Mouse (Mus musculus) lung, embryonic 16.5 days (tissue): Measurements from ENCODE around the gene Usp3. TPM values are rescaled to one million over a fixed set of nuclear protein-coding genes. Genes with fewer than 3 reads are reported as not detected.
A peak's percentile ranks its signal among the peaks of the same experiment; 100 is the strongest.

Source experiments
- ATAC-seq: fragments of 200-750 bp; cut with Nextera tagmentation; 2 replicates; pipeline ENCODE4 v1.8.0; 2017; ENCODE audit warnings: low read depth, mild to moderate bottlenecking, moderate library complexity
- H3K27ac ChIP-seq: fragments of 300-500 bp; sonication (generic); 2 replicates; pipeline ENCODE4 v1.5.1; 2014; ENCODE audit warnings: mild to moderate bottlenecking, control low read depth, low read length
- H3K27me3 ChIP-seq: fragments of 300-500 bp; sonication (generic); 2 replicates; pipeline ENCODE4 v1.6.1; 2014; ENCODE audit warnings: low read depth, low read length, mixed read lengths; ENCODE audit not compliant: control insufficient read depth, insufficient read depth
- H3K36me3 ChIP-seq: fragments of 300-500 bp; sonication (generic); 2 replicates; pipeline ENCODE4 v1.6.1; 2014; ENCODE audit warnings: low read length; ENCODE audit not compliant: control insufficient read depth, insufficient read depth
- H3K4me1 ChIP-seq: fragments of 300-500 bp; sonication (generic); replicated peaks from 2 replicates; pipeline ENCODE4 v1.6.1; 2014; ENCODE audit warnings: low read length, mixed read lengths; ENCODE audit not compliant: control insufficient read depth, insufficient read depth
- H3K4me2 ChIP-seq: fragments of 300-500 bp; sonication (generic); 2 replicates; pipeline ENCODE4 v1.6.1; 2014; ENCODE audit warnings: low read depth, low read length, control low read depth
- H3K4me3 ChIP-seq: fragments of 300-500 bp; sonication (generic); 2 replicates; pipeline ENCODE4 v1.5.1; 2014; ENCODE audit warnings: mild to moderate bottlenecking, low read length, control low read depth
- H3K9ac ChIP-seq: fragments of 300-500 bp; sonication (generic); 2 replicates; pipeline ENCODE4 v1.6.1; 2014; ENCODE audit warnings: low read length, control low read depth
- H3K9me3 ChIP-seq: fragments of 300-500 bp; sonication (generic); 2 replicates; pipeline ENCODE4 v1.6.1; 2016; ENCODE audit warnings: low read length; ENCODE audit not compliant: control insufficient read depth
- WGBS: fragments of 180-500 bp; shearing (Covaris S2); extraction: QIAGEN DNeasy Blood & Tissue Kit; methylation state at CpG from one replicate; pipeline ENCODE4 v1.1.7; 2014; 5-methylcytosine and 5-hydroxymethylcytosine counted together
- polyA plus RNA-seq: library from polyadenylated mRNA; unstranded; fragments of >200 nt; fragmentation: Nextera tagmentation; extraction: Ambion mirVana; gene quantifications from 2 replicates; pipeline ENCODE4 v1.2.1, GENCODE M21; 2015

The Usp3 gene
- polyA plus RNA-seq, 1 experiment from 2014 or later: 57.9 TPM

GRCm38 (mm10) chr9:66597480-66598215 lies 4.7 kb upstream of the Usp3 start:
- Histone ChIP-seq H3K9me3 (no peaks in the 10 kb centered on the region), H3K9ac (no peak overlapping the region), H3K4me3 (no peak overlapping the region), H3K4me2 (no peak overlapping the region), H3K36me3 (no peaks in the 10 kb centered on the region), H3K27me3 (no peaks in the 10 kb centered on the region), H3K27ac (no peak overlapping the region), H3K4me1 (peaks cover 15% of the 10 kb centered on the region)
- WGBS: 31% methylated on average over 7 of the region's 7 CpGs
- ATAC-seq: no peak

GRCm38 (mm10) chr9:66597076-66597475 lies 4.1 kb upstream of the Usp3 start:
- Histone ChIP-seq H3K4me1 (peaks cover 15% of the 10 kb centered on the region), H3K9me3 (no peaks in the 10 kb centered on the region), H3K4me2 (no peak overlapping the region), H3K27me3 (no peaks in the 10 kb centered on the region), H3K9ac (no peak overlapping the region), H3K4me3 (no peak overlapping the region), H3K27ac (no peak overlapping the region), H3K36me3 (no peaks in the 10 kb centered on the region)
- no peak for ATAC-seq
- 32% methylated on average over 6 of the region's 6 CpGs for WGBS

DNA sequence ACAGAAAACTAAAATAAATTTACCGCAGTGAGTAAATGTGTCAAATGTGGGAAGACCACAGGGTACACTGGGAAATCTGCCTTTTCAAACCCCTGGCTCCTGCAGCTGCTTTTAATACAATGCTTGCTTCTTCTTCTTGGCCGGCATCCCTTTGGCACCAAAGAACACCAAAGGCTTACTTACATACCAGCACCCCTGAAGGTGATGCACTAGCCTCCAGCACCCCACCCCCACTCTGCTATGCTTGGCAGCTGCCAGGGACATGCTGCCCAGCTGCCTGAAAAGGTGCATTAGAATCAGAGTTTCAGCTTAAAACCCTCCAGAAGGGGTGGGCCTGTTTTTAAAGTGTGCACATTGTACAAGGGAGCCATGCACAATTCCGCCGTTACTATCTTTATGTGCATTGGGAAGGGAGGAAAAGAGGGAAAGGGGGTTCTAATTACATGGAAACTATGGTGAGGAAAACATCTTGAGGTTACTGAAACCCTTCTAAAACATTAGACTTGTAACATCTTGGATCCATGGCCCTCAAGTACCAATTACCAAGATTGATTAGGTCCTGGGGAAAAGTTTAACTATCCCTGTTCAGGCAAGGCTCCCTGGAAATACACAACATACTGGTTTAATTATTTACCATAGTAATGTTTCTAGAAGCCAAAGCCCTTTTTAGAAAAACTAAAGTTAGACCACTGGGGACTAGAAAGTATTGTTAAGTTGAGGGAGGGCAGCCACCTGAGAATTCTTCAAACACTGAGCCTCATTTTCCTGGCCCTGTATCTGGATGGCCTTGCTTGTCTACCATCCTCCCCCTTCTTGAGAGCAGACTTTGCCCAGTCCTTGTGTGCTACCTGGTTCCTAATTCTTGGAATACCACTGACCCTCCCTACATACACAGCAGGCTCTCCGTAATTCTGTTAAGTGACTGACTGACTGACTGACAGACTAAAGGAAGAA lies 3.1 kb upstream of the Usp3 start:
- Histone ChIP-seq H3K4me1 (peaks cover 19% of the 10 kb centered on the region), H3K36me3 (no peaks in the 10 kb centered on the region), H3K27me3 (no peaks in the 10 kb centered on the region), H3K4me3 (no peak overlapping the region), H3K9ac (no peak overlapping the region), H3K4me2 (no peak overlapping the region), H3K9me3 (no peaks in the 10 kb centered on the region), H3K27ac (no peak overlapping the region)
- no peak for ATAC-seq
- 43% methylated on average over 5 of the region's 5 CpGs for WGBS

GRCm38 (mm10) chr9:66594061-66594460 lies 1.1 kb upstream of the Usp3 start:
- H3K4me3 ChIP-seq: peak overlapping the region; percentile 71
- no peaks in the 10 kb centered on the region for H3K9me3 ChIP-seq
- peak overlapping the region; percentile 95 for H3K27ac ChIP-seq

DNA sequence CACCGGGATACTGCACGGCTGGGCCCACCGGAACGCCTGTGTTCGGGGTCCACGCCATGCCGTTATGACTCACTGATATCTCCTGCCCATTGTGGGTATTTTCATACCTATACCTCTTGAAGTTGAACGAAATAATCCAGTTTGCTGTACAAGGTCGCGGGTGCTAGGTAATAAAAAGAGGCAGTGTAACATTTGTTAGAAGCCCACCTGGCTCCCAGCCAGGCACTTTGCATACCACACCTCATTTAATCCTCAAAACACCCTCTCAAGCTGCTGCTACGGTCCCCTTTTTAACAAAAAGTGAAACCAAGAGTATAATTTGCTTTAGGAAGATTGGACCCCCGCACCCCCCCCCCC lies 649 bp upstream of the Usp3 start:
- Histone ChIP-seq H3K4me3 (peak overlapping the region; percentile 71), H3K27me3 (no peaks in the 10 kb centered on the region), H3K9ac (peak overlapping the region; percentile 70), H3K9me3 (no peaks in the 10 kb centered on the region), H3K36me3 (no peaks in the 10 kb centered on the region), H3K4me2 (peak overlapping the region; percentile 81), H3K27ac (peak overlapping the region; percentile 95), H3K4me1 (peaks cover 28% of the 10 kb centered on the region)
- ATAC-seq: no peak
- WGBS: 3% methylated on average over 12 of the region's 12 CpGs

More at GRCm38 (mm10) chr9:66594061-66594460, 1.1 kb upstream of the Usp3 start:
- WGBS: 45% methylated on average over 3 of the region's 3 CpGs
- Histone ChIP-seq H3K4me1 (peaks cover 27% of the 10 kb centered on the region), H3K4me2 (peak overlapping the region; percentile 81), H3K27me3 (no peaks in the 10 kb centered on the region), H3K36me3 (no peaks in the 10 kb centered on the region), H3K9ac (peak overlapping the region; percentile 70)
- ATAC-seq: no peak

DNA sequence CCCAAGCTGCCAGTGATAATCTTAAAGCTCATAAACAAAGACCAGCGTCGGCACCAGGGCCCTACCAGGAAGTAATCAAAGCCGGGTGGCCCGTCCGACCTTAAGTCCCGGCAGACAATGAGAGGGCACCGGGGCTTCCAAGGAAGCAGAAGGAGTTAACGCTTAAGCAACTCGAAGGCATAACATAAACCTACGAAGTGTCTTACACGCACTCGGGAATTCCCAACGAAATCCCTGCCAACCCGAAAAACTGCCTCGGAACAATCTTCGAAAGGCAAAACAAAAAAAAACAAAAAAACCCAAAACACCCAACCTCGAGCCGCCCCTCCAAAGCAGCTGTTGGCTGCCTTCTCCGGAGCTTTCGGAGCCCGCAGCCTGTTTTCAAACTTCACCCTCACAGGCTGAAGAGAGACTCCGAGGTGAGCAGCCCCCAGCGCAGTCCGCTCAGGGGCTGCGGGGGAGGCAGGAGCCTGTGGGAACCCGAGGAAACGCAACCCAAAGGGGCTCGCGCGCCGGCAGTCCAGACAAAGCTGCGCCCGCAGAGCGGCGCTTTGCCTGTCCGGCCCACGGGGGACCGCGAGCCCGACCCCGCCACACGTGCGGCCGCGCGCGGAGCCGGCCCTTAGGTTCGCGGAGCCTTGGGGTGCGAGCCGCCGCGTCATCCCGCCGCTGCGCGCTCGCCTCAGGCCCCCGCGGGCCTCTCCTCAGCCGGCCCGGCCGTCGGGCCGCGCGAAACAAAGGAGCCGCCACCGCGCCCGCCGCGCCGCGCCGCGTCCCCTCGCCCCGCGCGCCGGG lies 894 bp downstream of the Usp3 start:
- peaks cover 28% of the 10 kb centered on the region for H3K4me1 ChIP-seq
- H3K9ac ChIP-seq: peak overlapping the region; percentile 98
- H3K27me3 ChIP-seq: no peaks in the 10 kb centered on the region
- H3K36me3 ChIP-seq: no peaks in the 10 kb centered on the region
- WGBS: under 1% methylated on average over 50 of the region's 83 CpGs
- ATAC-seq: peak; percentile 37
- H3K4me3 ChIP-seq: peak overlapping the region; percentile 71
- peak overlapping the region; percentile 82 for H3K27ac ChIP-seq
- peak overlapping the region; percentile 64 for H3K4me2 ChIP-seq
- H3K9me3 ChIP-seq: no peaks in the 10 kb centered on the region

GRCm38 (mm10) chr9:66590051-66590450 lies 2.9 kb downstream of the Usp3 start:
- Histone ChIP-seq H3K9me3 (no peaks in the 10 kb centered on the region), H3K4me1 (peaks cover 27% of the 10 kb centered on the region), H3K27ac (no peak overlapping the region), H3K4me3 (no peak overlapping the region), H3K36me3 (no peaks in the 10 kb centered on the region), H3K9ac (no peak overlapping the region), H3K4me2 (no peak overlapping the region; the same call in 1 of the 2 replicates), H3K27me3 (no peaks in the 10 kb centered on the region)
- WGBS: 51% methylated on average over 2 of the region's 2 CpGs
- no peak for ATAC-seq

GRCm38 (mm10) chr9:66587016-66587415 lies 5.9 kb downstream of the Usp3 start:
- Histone ChIP-seq H3K4me2 (no peak overlapping the region), H3K36me3 (no peaks in the 10 kb centered on the region), H3K9me3 (no peaks in the 10 kb centered on the region), H3K27me3 (no peaks in the 10 kb centered on the region), H3K9ac (no peak overlapping the region), H3K4me1 (peaks cover 18% of the 10 kb centered on the region), H3K27ac (no peak overlapping the region), H3K4me3 (no peak overlapping the region)
- no peak for ATAC-seq
- 89% methylated on average over 1 of the region's 1 CpGs for WGBS

DNA sequence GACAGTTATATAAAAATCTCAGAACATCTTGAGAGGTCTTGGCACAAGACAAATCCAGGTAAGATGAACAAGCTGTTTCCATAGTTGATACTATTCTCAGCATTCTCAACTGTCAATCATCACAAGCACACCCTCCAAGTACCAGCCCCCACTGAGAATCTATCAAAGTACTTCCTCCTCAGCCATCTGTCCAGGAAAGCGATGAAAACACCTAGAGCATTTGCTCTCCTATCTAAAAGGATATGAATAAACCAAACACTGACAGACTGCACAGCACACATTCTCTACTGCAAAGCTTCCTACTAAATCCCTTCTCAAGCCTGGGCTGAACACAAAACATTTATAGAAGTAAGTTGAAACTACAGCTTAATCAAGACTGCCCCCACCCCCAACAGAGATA lies 6.4 kb downstream of the Usp3 start:
- H3K36me3 ChIP-seq: no peaks in the 10 kb centered on the region
- H3K4me2 ChIP-seq: no peak overlapping the region
- H3K4me3 ChIP-seq: no peak overlapping the region
- no peaks in the 10 kb centered on the region for H3K27me3 ChIP-seq
- H3K9me3 ChIP-seq: no peaks in the 10 kb centered on the region
- 6% methylated on average over 1 of the region's 1 CpGs for WGBS
- peaks cover 18% of the 10 kb centered on the region for H3K4me1 ChIP-seq
- no peak overlapping the region for H3K27ac ChIP-seq
- H3K9ac ChIP-seq: no peak overlapping the region
- ATAC-seq: no peak
